Mouse (Mus musculus): ENCODE measurements around the gene Nek6. TPM values are rescaled to one million over a fixed set of nuclear protein-coding genes. Genes with fewer than 3 reads are reported as not detected.

The Nek6 gene
- 1 to 10 TPM; 2.7 to 6.1 TPM for total RNA-seq (2023)

GRCm38 (mm10) chr2:38511487-38512307 is at the start of gene Nek6:
TSS of gene Nek6 (plus strand) at chr2:38511643.

DNA sequence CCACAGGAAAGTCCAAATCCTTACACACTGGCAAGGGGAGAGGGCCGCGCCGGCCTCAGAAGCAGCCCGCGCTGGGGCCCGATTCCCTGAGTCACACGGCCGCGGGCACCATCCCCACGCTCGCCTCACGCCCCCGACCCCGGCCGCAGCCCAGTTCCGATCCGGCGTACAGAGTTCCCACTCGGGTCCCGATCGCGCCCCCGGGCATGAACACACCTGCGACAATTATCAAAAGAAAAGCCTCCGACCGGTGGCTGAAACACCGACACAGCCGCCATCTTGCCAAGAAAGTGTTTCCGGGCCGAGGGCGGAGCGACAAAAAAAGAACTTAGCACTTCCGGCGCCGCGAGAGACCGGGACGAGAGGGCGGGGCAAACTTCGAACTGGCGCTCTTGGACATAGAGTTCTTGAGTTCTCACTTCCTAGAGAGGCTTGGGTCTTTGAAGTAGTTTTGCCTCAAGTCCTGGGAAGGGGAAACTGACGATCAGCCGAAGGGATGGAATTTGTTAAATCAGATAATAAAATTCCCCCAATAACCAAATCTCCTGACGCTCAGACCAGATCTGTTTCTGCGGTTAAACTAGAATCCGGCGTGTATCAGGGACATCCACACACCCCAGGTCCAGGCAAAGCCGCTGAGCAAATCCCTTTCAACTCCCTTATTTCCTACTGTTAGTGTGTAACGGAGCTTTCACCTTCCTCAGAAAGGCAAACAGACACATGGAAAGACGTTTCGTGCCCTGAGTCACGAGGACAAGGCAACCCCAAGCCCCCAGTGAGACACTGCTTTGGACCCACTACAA is 132.4 kb downstream of the Nek6 start, which contains the start of gene Psmb7:
Gene Psmb7 (minus strand): TSS at position 463 of the 803 bp plus-strand sequence.

Other genes starting within 250 kb of the Nek6 start
- gene Dennd1a, start 224.3 kb upstream of the Nek6 start, total RNA-seq (2023): 10 to 100 TPM; 90.7 to 91.2 TPM
- not detected for gene Lhx2, start 172.4 kb upstream of the Nek6 start, total RNA-seq (2023)
- 10 to 100 TPM; 94.3 to 95.6 TPM for gene Psmb7, start 132.4 kb downstream of the Nek6 start, total RNA-seq (2023)
- gene Nr5a1, start 202.9 kb downstream of the Nek6 start, total RNA-seq (2023): not detected

All from monocyte, adult 59 days (primary cell).